Mouse (Mus musculus): ENCODE results near the gene Zup1. TPM values are rescaled to one million over a fixed set of nuclear protein-coding genes. Genes with fewer than 3 reads are reported as not detected.
A peak's percentile ranks its signal among the peaks of the same experiment; 100 is the strongest.
"Not testable (repeated sequence)": the region's sequence is repeated elsewhere in the genome, so short reads cannot be mapped to it uniquely, and the experiment has no call there.

The Zup1 gene
- polyA plus RNA-seq, 1 experiment = 19.6 TPM

- no peak for TF ChIP-seq CTCF (IDR thresholded peaks at IDR 0.05; ENCODE audit: borderline replicate concordance, insufficient read depth, low read length)
- no peak for TF ChIP-seq POLR2A (IDR thresholded peaks at IDR 0.05; ENCODE audit: low read depth, low read length)
- peak within 1 kb of the TSS; percentile 60 for H3K4me3 ChIP-seq (ENCODE audit: insufficient read depth, low read length)
Measured at GRCm38 (mm10) chr10:33904530-33905481, 46.3 kb downstream of the Zup1 start, which contains the start of gene Rsph4a. TSS of gene Rsph4a (plus strand) at chr10:33905111.

GRCm38 (mm10) chr10:33901520-33901919 lies 49.5 kb downstream of the Zup1 start:
- H3K27ac ChIP-seq (ENCODE audit: insufficient read depth, low read length); H3K4me3 ChIP-seq (ENCODE audit: insufficient read depth, low read length); H3K4me1 ChIP-seq (ENCODE audit: control insufficient read depth, insufficient read depth, low read length): not testable (repeated sequence)

More at GRCm38 (mm10) chr10:33904530-33905481, 46.3 kb downstream of the Zup1 start, which contains the start of gene Rsph4a:
- H3K27ac ChIP-seq (ENCODE audit: insufficient read depth, low read length) = no peak within 1 kb of the TSS
- no peaks in the 10 kb centered on the region for H3K4me1 ChIP-seq (ENCODE audit: control insufficient read depth, insufficient read depth, low read length)

DNA sequence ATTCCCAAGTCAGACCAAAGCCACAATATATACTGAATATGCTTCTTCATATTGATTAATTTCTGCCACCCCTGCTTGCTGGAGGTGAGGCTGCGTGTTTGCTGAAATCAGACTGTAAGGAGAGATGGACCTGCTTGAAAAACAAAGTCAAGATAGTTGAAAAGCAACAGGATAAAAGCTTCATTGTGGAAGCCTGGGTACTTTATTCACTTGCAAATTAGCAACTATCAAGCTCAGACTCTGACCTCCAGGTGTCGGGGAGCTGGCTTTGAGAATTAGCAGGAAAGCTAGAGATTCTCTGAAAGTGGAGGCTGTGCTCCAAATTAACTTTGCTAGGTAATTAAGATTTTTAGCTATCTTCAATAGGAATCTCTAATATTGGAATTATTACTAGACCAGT lies 68.7 kb downstream of the Zup1 start:
- not testable (repeated sequence) for H3K4me3 ChIP-seq (ENCODE audit: insufficient read depth, low read length); H3K4me1 ChIP-seq (ENCODE audit: control insufficient read depth, insufficient read depth, low read length); H3K27ac ChIP-seq (ENCODE audit: insufficient read depth, low read length)

GRCm38 (mm10) chr10:33872672-33873398 lies 78.2 kb downstream of the Zup1 start:
- H3K4me3 ChIP-seq (ENCODE audit: insufficient read depth, low read length) = no peak overlapping the region
- TF ChIP-seq CTCF (IDR thresholded peaks at IDR 0.05; ENCODE audit: borderline replicate concordance, insufficient read depth, low read length) (no peak), POLR2A (IDR thresholded peaks at IDR 0.05; ENCODE audit: low read depth, low read length) (no peak)

DNA sequence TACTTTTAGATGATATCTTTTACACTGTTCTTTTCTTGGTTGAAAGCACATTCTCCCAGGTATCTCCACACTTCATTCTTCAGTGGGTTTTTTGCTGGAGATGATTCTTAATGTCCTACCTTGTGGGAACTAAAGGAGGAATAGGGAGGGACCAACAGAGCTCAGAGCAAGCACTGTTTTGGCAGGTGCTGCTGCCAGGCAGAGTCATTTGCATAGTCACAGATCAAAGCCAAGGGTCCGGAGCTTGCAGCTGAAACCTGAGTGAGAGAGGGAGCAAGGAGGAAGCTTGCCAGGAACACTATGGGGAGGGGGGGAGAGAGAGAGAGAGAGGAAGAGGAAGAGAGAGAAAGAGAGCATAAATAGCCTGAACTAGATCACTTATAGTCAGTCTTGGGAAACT lies 80.6 kb downstream of the Zup1 start:
- Histone ChIP-seq H3K4me3 (ENCODE audit: insufficient read depth, low read length) (no peak overlapping the region), H3K27ac (ENCODE audit: insufficient read depth, low read length) (no peak overlapping the region), H3K4me1 (ENCODE audit: control insufficient read depth, insufficient read depth, low read length) (no peaks in the 10 kb centered on the region)
- TF ChIP-seq POLR2A (IDR thresholded peaks at IDR 0.05; ENCODE audit: low read depth, low read length) (no peak), CTCF (IDR thresholded peaks at IDR 0.05; ENCODE audit: borderline replicate concordance, insufficient read depth, low read length) (no peak)

More at GRCm38 (mm10) chr10:33872672-33873398, 78.2 kb downstream of the Zup1 start:
- no peaks in the 10 kb centered on the region for H3K4me1 ChIP-seq (ENCODE audit: control insufficient read depth, insufficient read depth, low read length)
- no peak overlapping the region for H3K27ac ChIP-seq (ENCODE audit: insufficient read depth, low read length)

Other genes starting within 250 kb of the Zup1 start
- gene Sult3a2, start 164.6 kb downstream of the Zup1 start, polyA plus RNA-seq (2011; ENCODE audit: insufficient read length, low read depth, missing spikeins) = not detected in 2 replicates
- gene Sult3a1, start 93.5 kb downstream of the Zup1 start, polyA plus RNA-seq (2011; ENCODE audit: insufficient read length, low read depth, missing spikeins) = not detected in 2 replicates
- gene Rsph4a, start 46.2 kb downstream of the Zup1 start, polyA plus RNA-seq (2011; ENCODE audit: insufficient read length, low read depth, missing spikeins) = not detected in 2 replicates
- 72.0 and 98.0 TPM in 2 replicates for gene Rwdd1, start 68.4 kb upstream of the Zup1 start, polyA plus RNA-seq (2011; ENCODE audit: insufficient read length, low read depth, missing spikeins)
- not detected in 2 replicates for gene Trappc3l, start 86.3 kb upstream of the Zup1 start, polyA plus RNA-seq (2011; ENCODE audit: insufficient read length, low read depth, missing spikeins)
- gene Calhm4, start 93.0 kb upstream of the Zup1 start, polyA plus RNA-seq (2011; ENCODE audit: insufficient read length, low read depth, missing spikeins) = 0.14 TPM in 1 of 2 replicates, not detected in the other
- gene Calhm5, start 145.2 kb upstream of the Zup1 start, polyA plus RNA-seq (2011; ENCODE audit: insufficient read length, low read depth, missing spikeins) = 2.0 and 2.7 TPM in 2 replicates
- gene Calhm6, start 176.7 kb upstream of the Zup1 start, polyA plus RNA-seq (2011; ENCODE audit: insufficient read length, low read depth, missing spikeins) = not detected in 2 replicates